Mouse (Mus musculus) cerebellum, adult 9-11 months (tissue): ENCODE data around the gene Bhlhe40.
A peak's percentile ranks its signal among the peaks of the same experiment; 100 is the strongest.

ENCODE experiments used
- DNase-seq: peaks from one replicate; pipeline ENCODE4 v3.0.0; 2022

The Bhlhe40 gene

GRCm38 (mm10) chr6:108663241-108664194 is 3.1 kb downstream of the Bhlhe40 start:
- no peak for DNase-seq

- DNase-seq, result no peak
These were observed 4.2 kb downstream of the Bhlhe40 start for GRCm38 (mm10) chr6:108664533-108665150.

DNA sequence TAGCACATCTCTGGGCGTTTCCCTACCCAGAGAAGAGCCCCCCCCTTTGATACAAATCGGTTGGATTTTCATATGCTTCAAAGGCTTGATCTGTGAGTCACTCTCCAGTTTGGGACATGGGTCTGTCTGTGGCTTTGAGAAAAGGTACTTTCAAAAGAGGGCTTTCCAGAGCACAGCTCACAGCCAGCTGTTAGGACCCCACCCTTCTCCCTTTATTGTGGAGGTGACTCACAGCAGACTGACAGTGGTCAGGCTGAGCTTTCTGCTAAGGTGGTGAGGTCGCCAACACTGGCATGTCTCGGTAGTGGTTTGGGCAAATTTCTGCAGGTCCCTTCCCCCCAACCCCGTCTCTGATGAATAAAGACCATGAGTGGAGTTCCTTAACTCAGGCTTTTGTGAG is 5.2 kb downstream of the Bhlhe40 start:
- no peak for DNase-seq

- DNase-seq, result no peak
These were observed 6.4 kb downstream of the Bhlhe40 start for GRCm38 (mm10) chr6:108666648-108667488.

DNA sequence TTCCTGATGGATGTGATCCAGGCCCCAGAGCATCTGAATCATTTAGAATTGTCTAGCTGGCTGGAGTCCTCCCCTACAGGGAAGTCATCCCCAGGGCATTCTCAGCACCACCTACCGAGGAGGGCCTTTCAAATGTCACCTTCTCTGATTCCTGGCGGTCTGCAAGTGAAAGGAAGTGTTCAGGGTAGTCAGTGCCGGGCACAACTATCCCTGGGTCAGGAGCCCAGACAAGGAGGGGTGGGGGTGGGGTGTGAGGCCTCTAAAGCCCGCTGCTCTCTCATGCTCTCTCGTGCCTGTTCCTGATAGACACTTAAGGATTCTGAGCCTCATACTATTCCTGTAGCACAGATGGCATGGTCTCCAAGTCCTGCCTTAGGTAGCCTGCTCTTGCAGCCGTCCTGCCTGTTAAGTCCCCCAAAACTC is 7.2 kb downstream of the Bhlhe40 start:
- DNase-seq, result peak; percentile 48

GRCm38 (mm10) chr6:108668321-108668786 is 7.9 kb downstream of the Bhlhe40 start:
- peak; percentile 94 for DNase-seq

DNA sequence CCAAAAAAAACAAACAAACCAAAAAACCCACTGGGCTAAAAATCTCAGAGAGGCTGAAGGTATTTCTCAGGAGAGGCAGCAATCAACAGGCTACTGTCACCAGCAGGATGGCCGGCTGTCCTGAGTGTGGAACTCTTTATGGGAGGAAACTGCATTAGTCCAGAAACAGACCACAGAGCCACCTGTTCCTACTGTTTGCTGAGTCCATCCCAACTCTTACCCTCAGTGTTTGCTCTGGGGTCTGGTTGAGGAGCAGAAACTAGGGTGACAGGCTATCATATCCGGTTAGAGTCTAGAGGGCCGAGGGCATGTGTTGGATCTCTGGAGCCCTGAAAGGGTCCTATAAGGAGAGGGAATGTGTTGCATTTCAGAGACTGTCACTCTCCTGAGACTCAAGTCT is 9.8 kb downstream of the Bhlhe40 start:
- DNase-seq, result no peak

- DNase-seq, result no peak
These were observed 10.4 kb downstream of the Bhlhe40 start for GRCm38 (mm10) chr6:108670821-108671220.

GRCm38 (mm10) chr6:108672094-108672493 is 11.7 kb downstream of the Bhlhe40 start:
- no peak for DNase-seq

- DNase-seq, result no peak
These were observed 13.8 kb downstream of the Bhlhe40 start for GRCm38 (mm10) chr6:108674221-108674620.

- no peak for DNase-seq
These were observed 16.4 kb downstream of the Bhlhe40 start for GRCm38 (mm10) chr6:108676783-108677340.

DNA sequence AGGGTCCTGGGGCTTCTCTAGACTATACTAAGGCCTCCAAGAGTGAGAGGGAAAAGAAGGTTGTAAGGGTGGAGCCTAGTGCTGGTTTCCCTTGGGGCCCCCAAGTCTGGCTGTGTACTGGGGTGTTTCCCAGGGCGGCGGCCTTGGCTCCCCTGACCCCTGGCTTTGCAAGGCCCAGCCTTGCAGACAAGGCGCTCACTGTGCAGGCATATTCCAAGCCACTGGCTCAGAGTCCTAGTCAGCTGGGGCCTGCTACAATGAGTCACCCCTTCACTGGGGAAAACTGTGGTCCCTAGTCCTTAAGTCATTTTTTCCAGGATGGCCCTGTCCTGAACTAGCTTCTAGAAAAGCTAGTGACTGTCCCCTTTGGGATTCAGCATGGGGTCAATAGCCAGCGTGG is 17.3 kb downstream of the Bhlhe40 start:
- DNase-seq, result no peak

DNA sequence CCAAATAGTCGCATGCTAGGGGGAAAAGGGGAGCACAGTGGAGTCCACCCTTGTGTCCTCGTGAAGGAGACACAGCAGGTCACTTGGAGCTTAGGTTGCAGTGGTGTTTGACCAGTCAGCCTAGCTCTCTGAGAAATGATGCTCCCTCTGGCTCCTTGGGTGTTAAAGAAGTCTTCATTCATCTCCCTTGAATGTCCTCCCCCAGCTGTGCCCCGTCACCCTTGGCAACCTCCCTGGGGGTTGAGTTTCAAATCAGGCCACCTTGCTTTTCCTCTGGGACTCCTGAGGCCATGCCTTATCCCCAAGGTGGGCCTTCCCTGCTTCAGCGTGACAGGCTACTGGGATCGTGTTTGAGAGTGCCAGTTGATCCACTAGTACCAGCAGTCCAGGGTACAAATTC is 17.8 kb downstream of the Bhlhe40 start:
- DNase-seq, result no peak

- no peak for DNase-seq
These were observed 20.1 kb downstream of the Bhlhe40 start for GRCm38 (mm10) chr6:108680503-108680902.

DNA sequence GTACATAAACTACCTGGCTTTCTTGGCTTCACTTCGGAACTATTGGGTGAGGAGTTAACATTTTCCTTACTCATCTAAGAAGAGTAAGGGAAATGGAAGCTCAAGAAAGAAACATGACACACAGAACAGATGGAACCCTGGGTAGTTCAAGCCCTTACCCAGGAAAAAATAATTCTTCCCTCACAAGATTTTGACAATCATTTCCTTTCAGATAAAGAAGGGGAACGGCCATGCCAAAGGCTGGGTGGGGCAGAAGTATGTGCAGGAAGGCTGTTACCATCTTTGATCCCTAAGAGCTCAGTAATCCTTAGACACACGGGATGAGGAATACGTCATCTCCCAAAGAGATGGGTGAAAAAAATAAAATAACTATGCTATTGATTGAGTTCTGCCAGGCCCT is 20.7 kb downstream of the Bhlhe40 start:
- no peak for DNase-seq

DNA sequence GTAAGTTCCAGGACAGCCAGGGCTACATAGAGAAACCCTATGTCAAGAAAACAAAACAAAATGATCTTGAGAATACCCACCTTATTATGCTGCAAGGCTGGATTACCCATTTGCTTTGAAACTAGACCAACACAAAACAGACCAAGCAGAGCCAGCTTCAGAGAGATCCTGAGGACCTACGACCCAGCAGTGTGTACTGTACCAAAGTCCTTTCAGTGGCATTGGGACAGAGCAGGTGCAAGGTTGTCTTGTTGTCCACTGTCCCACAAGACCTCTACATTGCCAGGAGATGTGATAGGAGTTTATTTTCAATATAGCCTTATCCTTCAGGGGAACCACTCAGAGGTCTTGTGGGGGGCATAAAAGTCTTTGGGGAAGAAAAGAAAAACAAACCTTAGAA is 22.7 kb downstream of the Bhlhe40 start:
- DNase-seq, result no peak

GRCm38 (mm10) chr6:108684430-108684829 is 24.0 kb downstream of the Bhlhe40 start:
- no peak for DNase-seq

DNA sequence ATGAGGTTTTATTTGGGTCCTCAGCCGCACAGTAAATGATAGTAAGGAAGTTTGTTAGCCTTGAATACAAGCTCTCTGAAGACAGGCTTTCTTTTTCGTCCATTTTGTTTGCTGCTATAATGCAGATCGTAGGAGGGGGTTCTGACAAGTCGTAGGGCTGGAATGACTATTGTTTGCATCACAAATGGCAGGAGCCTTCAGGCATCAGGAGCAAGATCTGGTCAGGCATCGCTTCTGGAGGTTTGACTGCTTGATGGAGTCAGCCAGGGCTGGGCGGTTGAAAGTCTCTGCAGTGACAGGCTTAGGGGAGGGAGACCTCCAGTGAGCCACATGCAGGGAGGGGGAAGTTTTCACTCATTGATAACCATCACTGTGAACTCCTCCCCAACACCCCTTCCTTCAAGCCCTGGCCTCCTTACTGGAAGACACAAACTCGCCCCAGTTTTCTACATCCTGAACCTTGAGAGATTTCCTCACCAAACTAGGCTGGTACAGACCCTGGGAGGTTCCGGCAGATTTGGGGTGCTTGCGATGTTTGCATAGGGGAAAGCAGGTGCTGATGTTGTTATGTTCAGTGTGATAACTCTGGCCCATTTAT is 25.4 kb downstream of the Bhlhe40 start:
- DNase-seq, result no peak

- no peak for DNase-seq
These were observed 26.5 kb downstream of the Bhlhe40 start for GRCm38 (mm10) chr6:108686930-108687329.

GRCm38 (mm10) chr6:108688344-108688743 is 27.9 kb downstream of the Bhlhe40 start:
- no peak for DNase-seq

DNA sequence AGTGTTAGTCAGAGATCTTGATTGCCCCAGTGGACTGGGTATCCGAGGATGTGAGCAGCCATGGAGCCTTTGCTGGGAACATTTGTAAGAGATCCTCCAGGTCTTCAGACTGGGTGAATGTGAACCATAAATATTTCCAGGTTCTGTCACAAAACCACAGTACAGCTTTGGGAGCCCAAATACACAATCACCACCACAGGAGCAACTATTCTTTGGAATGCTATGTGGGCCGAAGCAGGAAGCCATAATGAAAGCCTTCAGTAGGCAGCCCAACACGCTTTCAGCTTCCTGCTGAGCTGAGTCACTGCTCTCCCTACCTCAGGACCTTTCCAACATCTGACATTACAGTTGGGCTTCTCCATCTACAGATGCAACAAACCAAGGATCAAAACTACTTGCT is 32.6 kb downstream of the Bhlhe40 start:
- DNase-seq, result no peak

GRCm38 (mm10) chr6:108694965-108695724 is 34.7 kb downstream of the Bhlhe40 start:
- DNase-seq, result no peak
